Mouse (Mus musculus) stomach, embryonic 14.5 days (tissue): Measurements from ENCODE around the gene Ccdc141. TPM values are rescaled to one million over a fixed set of nuclear protein-coding genes. Genes with fewer than 3 reads are reported as not detected.

Source experiments
- ATAC-seq: fragments of 200-750 bp; cut with Nextera tagmentation; 2 replicates; pipeline ENCODE4 v1.8.0; 2017; ENCODE audit warnings: low read depth, moderate TSS enrichment; ENCODE audit not compliant: insufficient number of reproducible peaks, insufficient read depth, low FRiP score
- H3K27ac ChIP-seq: fragments of 300-500 bp; sonication (generic); 2 replicates; pipeline ENCODE4 v1.5.1; 2014; ENCODE audit warnings: mild to moderate bottlenecking, low read length, moderate library complexity, mixed read lengths
- H3K27me3 ChIP-seq: fragments of 300-500 bp; sonication (generic); 2 replicates; pipeline ENCODE4 v1.6.1; 2014; ENCODE audit warnings: low read length, control low read depth, mixed read lengths; ENCODE audit not compliant: control insufficient read depth, insufficient read depth
- H3K36me3 ChIP-seq: fragments of 300-500 bp; sonication (generic); 2 replicates; pipeline ENCODE4 v1.6.1; 2014; ENCODE audit warnings: mild to moderate bottlenecking, control low read depth, low read length, moderate library complexity, mixed read lengths; ENCODE audit not compliant: control insufficient read depth, insufficient read depth
- H3K4me1 ChIP-seq: fragments of 300-500 bp; sonication (generic); 2 replicates; pipeline ENCODE4 v1.6.1; 2014; ENCODE audit warnings: low read length, control low read depth, mixed read lengths; ENCODE audit not compliant: control insufficient read depth, insufficient read depth
- H3K4me2 ChIP-seq: fragments of 300-500 bp; sonication (generic); replicated peaks from 2 replicates; pipeline ENCODE4 v1.6.1; 2014; ENCODE audit warnings: low read depth, low read length, control low read depth
- H3K4me3 ChIP-seq: fragments of 300-500 bp; sonication (generic); 2 replicates; pipeline ENCODE4 v1.5.1; 2014; ENCODE audit warnings: low read depth, low read length, control low read depth
- H3K9ac ChIP-seq: fragments of 300-500 bp; sonication (generic); replicated peaks from 2 replicates; pipeline ENCODE4 v1.6.1; 2014; ENCODE audit warnings: low read depth, mild to moderate bottlenecking, control low read depth, low read length, moderate library complexity, mixed read lengths
- H3K9me3 ChIP-seq: fragments of 300-500 bp; sonication (generic); 2 replicates; pipeline ENCODE4 v1.6.1; 2016; ENCODE audit warnings: low read depth, low read length, control low read depth; ENCODE audit not compliant: control insufficient read depth
- WGBS: fragments of 180-500 bp; shearing (Covaris S2); extraction: QIAGEN DNeasy Blood & Tissue Kit; methylation state at CpG from one replicate; pipeline ENCODE4 v1.1.7; 2014; 5-methylcytosine and 5-hydroxymethylcytosine counted together
- polyA plus RNA-seq: library from polyadenylated mRNA; unstranded; fragments of >200 nt; fragmentation: Nextera tagmentation; extraction: Ambion mirVana; gene quantifications from 2 replicates; pipeline ENCODE4 v1.2.1, GENCODE M21; 2014

Ccdc141 gene
- polyA plus RNA-seq, 1 experiment from 2014 or later: 11.2 TPM

GRCm38 (mm10) chr2:77113026-77113425, 57.4 kb downstream of the Ccdc141 start:
- 84% methylated on average over 5 of the region's 5 CpGs for WGBS
- Histone ChIP-seq H3K4me1 (no peaks in the 10 kb centered on the region), H3K4me2 (no peak overlapping the region), H3K9ac (no peak overlapping the region), H3K9me3 (no peaks in the 10 kb centered on the region), H3K36me3 (no peaks in the 10 kb centered on the region), H3K4me3 (no peak overlapping the region), H3K27ac (no peak overlapping the region), H3K27me3 (no peaks in the 10 kb centered on the region)
- ATAC-seq: no peak

GRCm38 (mm10) chr2:77111095-77111494, 59.3 kb downstream of the Ccdc141 start:
- H3K4me3 ChIP-seq: no peak overlapping the region
- ATAC-seq: no peak
- H3K9me3 ChIP-seq: no peaks in the 10 kb centered on the region
- no peaks in the 10 kb centered on the region for H3K36me3 ChIP-seq
- no peak overlapping the region for H3K9ac ChIP-seq
- H3K27ac ChIP-seq: no peak overlapping the region
- no peaks in the 10 kb centered on the region for H3K4me1 ChIP-seq
- no peak overlapping the region for H3K4me2 ChIP-seq
- H3K27me3 ChIP-seq: no peaks in the 10 kb centered on the region
- 92% methylated on average over 2 of the region's 2 CpGs for WGBS

DNA sequence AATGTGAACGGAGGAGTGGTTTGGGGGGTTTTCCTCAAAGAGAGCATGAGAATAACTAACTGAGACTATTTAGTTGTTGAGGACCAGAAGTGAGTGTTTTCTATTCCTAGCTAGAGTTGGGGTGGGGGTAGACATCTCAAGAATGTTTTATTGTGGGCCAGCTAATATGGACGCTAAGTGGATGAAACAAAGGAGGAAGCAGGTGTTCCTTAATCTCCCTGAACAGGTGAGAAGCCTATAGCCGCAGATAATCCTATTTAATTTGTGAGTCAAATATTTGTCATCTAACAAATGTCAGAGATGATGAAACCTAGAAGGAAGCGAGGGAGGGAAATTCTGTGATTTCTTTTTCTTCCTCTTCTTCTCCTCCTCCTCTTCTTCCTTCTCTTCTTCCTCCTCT, 60.1 kb downstream of the Ccdc141 start:
- Histone ChIP-seq H3K4me3 (no peak overlapping the region), H3K36me3 (no peaks in the 10 kb centered on the region), H3K4me2 (no peak overlapping the region), H3K27ac (no peak overlapping the region), H3K9me3 (no peaks in the 10 kb centered on the region), H3K27me3 (no peaks in the 10 kb centered on the region), H3K9ac (no peak overlapping the region), H3K4me1 (no peaks in the 10 kb centered on the region)
- no peak for ATAC-seq
- WGBS: 54% methylated on average over 4 of the region's 4 CpGs

DNA sequence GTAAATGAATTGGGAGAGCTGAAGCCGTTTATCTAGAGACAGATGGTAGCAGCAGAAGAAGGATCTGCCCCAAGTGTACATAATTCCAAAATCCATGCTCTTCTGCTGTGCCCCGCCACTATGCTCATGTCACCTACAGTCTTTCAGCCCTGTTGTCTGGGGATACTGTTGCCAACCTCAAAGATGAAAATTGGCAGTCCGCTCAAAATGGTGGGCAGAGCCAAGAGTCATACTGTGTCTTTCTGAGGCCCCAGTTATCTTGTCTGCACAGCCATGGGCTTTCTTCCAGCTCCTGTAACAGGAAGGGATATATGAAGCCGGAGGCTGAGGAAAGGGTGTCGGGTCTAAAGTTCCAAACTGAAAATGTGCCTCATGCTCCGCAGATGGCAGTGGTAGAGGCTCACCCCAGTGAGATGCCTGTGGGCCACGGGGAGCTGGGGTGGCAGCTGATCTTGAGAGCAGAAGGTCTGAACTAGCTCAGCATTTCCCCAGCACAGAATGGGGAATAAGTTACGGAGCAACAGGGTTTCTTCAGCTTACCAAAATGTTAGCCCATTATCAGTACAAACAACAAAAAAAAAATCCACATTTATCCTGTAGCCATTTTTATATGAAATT, 60.8 kb downstream of the Ccdc141 start:
- Histone ChIP-seq H3K27ac (no peak overlapping the region), H3K4me1 (no peaks in the 10 kb centered on the region), H3K9ac (no peak overlapping the region), H3K27me3 (no peaks in the 10 kb centered on the region), H3K36me3 (no peaks in the 10 kb centered on the region), H3K9me3 (no peaks in the 10 kb centered on the region), H3K4me2 (no peak overlapping the region), H3K4me3 (no peak overlapping the region)
- ATAC-seq: no peak
- WGBS: 88% methylated on average over 8 of the region's 8 CpGs

DNA sequence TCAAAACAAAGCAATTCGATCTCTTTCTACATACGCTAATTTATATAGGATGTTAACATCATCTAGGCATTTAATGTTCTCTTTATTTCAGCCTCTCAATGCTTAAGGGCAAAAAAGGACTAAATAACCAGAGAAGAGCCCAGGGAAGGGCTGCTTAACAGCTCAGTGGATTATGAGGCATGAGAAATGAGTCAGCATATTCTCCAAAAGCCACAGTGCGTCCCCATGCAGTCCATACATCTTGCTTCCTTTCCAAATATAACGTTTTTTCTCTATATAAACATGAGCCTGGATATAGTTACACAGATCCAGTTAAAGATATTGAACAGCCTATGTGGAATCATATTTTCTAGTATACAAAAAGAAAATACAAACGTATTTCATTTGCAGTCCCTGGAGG, 61.9 kb downstream of the Ccdc141 start:
- Histone ChIP-seq H3K4me3 (no peak overlapping the region), H3K4me2 (no peak overlapping the region), H3K36me3 (no peaks in the 10 kb centered on the region), H3K9me3 (no peaks in the 10 kb centered on the region), H3K27me3 (no peaks in the 10 kb centered on the region), H3K27ac (no peak overlapping the region), H3K9ac (no peak overlapping the region), H3K4me1 (no peaks in the 10 kb centered on the region)
- 61% methylated on average over 5 of the region's 5 CpGs for WGBS
- ATAC-seq: no peak

- no peak overlapping the region for H3K27ac ChIP-seq
- no peaks in the 10 kb centered on the region for H3K9me3 ChIP-seq
- no peaks in the 10 kb centered on the region for H3K36me3 ChIP-seq
- H3K4me3 ChIP-seq: no peak overlapping the region
- no peaks in the 10 kb centered on the region for H3K4me1 ChIP-seq
- no peak overlapping the region for H3K9ac ChIP-seq
- WGBS: 92% methylated on average over 3 of the region's 3 CpGs
- ATAC-seq: no peak
- no peaks in the 10 kb centered on the region for H3K27me3 ChIP-seq
- H3K4me2 ChIP-seq: no peak overlapping the region
These were observed 64.3 kb downstream of the Ccdc141 start for GRCm38 (mm10) chr2:77106150-77106549.

- 84% methylated on average over 8 of the region's 8 CpGs for WGBS
- Histone ChIP-seq H3K36me3 (no peaks in the 10 kb centered on the region), H3K4me1 (no peaks in the 10 kb centered on the region), H3K9ac (no peak overlapping the region), H3K9me3 (no peaks in the 10 kb centered on the region), H3K27ac (no peak overlapping the region), H3K4me2 (no peak overlapping the region), H3K4me3 (no peak overlapping the region), H3K27me3 (no peaks in the 10 kb centered on the region)
- ATAC-seq: no peak
These were observed 65.3 kb downstream of the Ccdc141 start for GRCm38 (mm10) chr2:77105006-77105715.

DNA sequence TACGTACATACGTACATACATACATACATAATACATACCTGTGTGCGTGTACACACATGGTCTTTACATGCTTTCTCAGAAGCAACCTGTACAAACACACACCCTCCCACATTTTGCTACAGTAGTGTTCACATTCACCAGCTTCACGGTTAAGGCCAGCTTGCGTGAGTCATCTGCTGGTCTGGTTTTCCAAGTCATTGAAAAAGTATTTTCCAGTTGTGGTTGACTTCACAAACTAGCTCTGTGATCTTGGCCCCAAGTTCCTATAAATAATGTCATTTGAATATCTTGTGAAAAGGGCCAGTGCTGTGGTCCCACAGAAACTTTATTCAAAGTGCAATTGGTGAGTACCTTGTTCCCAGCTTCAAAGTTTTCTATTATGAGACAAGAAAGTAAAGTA, 67.9 kb downstream of the Ccdc141 start:
- no peak overlapping the region for H3K4me3 ChIP-seq
- ATAC-seq: no peak
- WGBS: 90% methylated on average over 5 of the region's 5 CpGs
- H3K36me3 ChIP-seq: no peaks in the 10 kb centered on the region
- no peaks in the 10 kb centered on the region for H3K9me3 ChIP-seq
- no peak overlapping the region for H3K4me2 ChIP-seq
- H3K9ac ChIP-seq: no peak overlapping the region
- H3K27ac ChIP-seq: no peak overlapping the region
- H3K27me3 ChIP-seq: no peaks in the 10 kb centered on the region
- H3K4me1 ChIP-seq: no peaks in the 10 kb centered on the region

DNA sequence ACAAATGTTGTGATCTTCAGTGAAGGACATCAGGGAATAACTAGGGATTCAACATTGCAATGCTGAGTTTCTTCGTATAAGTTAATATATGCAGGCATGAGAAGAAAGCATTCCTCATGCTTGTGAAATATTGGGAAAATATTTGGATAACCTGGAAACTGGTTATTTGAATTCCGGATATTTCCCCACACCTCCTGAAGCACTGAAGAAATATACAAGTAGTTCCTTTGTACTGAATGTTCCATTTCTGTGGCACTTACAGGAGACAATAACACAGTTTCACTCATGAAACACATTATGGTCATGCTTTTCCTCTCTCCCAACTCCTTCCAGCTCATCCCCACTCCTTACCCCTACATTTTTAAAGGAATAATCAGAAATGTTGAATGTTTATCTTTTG, 70.6 kb downstream of the Ccdc141 start:
- Histone ChIP-seq H3K9me3 (no peaks in the 10 kb centered on the region), H3K9ac (no peak overlapping the region), H3K4me3 (no peak overlapping the region), H3K27ac (no peak overlapping the region), H3K27me3 (no peaks in the 10 kb centered on the region), H3K4me2 (no peak overlapping the region), H3K36me3 (no peaks in the 10 kb centered on the region), H3K4me1 (no peaks in the 10 kb centered on the region)
- ATAC-seq: no peak
- 88% methylated on average over 2 of the region's 2 CpGs for WGBS
